Mouse (Mus musculus) layer of hippocampus, adult 18-20 months (tissue): Measurements from ENCODE around the gene Srgap1. TPM values are rescaled to one million over a fixed set of nuclear protein-coding genes. Genes with fewer than 3 reads are reported as not detected.

Experiments
- DNase-seq, 2 experiments: peaks; one replicate each; pipeline ENCODE4 v3.0.0; 2022; ENCODE audit warnings: low spot score in 2 of 2
- total RNA-seq, 2 experiments: library from RNA; stranded (reverse); gene quantifications; 2 replicates each; pipeline ENCODE4 v1.2.3; 2021

Srgap1 gene
- total RNA-seq, 2 experiments from 2014 or later = 9.5 to 11.1 TPM

DNA sequence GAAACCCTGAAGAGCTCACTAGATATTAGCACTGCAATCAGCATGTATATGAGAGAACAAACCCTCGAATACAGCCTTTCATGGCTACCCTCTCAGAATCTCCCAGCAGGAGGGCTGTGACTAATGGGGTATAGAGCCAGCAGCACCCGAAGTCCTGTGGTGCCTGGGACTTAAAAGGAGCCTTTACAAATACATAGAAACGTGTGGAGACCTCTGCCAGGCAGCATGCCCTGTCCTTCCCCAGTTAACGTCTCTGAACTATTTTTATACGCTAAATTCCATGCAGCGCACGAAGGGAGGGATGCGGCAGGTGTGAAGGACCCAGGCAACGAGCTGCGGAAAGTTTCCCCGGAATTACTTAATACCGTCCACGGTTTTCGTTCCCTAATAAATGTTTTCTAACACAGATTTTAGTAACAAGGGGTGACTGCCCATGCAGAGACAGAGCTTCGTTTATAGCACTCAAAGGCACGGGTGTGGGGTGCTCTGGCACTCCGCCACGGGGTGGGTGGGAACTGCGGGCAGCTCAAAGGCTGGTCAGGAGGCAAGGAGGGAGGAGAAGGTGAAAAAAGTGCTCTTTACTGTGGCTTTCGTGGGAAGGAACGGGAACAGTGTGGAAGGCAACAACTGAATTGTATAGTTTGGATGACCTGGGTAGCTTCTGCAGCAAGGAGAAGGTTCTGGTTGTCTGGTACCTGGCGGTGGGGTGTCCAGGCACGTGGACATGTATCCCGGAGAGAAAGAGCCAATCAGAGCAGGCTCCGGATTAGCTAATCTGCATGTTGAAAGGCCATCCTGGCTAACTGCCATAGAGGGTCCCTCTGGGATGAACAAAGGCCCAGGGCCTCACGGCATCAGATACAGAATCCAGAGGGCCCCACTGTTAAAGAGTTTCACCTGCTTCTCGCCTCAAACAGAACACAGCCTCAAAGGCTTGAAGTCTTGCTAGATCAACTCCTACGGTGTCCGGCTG is 216.5 kb downstream of the Srgap1 start:
- no peak for DNase-seq

GRCm38 (mm10) chr10:121829800-121830303 is 217.3 kb downstream of the Srgap1 start:
- DNase-seq = no peak

DNA sequence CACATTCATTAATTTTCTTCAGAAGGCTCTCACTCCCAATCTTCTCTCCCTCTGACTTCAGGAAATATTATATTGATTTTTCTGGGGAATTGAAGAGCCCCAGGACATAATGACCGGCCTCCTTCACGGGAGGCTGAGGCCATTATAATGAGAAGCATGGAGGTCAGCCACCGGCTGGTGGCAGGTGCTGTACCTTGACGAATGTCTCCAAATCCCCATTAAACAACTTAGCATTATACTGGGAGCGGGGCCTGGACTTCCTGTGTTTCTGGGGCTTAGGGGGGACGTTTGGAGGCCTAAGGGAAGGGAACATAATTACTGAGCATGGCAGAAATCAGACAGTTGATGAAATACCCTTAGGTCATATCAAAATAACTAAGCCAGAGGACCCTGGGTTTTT is 218.1 kb downstream of the Srgap1 start:
- DNase-seq = no peak

- no peak for DNase-seq
Measured at GRCm38 (mm10) chr10:121822674-121823073, 224.4 kb downstream of the Srgap1 start.

DNA sequence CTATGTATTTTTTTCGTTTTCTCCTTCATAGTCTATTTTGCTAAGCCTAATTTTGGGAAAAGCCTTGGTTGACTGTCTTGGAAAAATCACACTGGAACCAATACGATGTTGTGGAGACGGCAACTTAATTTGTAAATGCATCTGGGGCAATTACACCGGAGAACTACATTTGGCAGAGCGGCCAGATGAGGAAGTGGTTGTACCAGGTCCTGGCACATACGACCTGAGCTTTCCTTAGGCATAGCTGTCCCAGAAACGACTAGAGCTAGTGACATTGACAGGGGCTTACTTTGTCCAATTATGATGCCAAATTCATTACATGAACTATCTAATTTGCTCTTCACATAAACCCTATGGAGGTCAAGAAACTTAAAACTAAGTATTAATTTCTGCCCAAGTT is 226.3 kb downstream of the Srgap1 start:
- DNase-seq = no peak

GRCm38 (mm10) chr10:121817983-121818382 is 229.1 kb downstream of the Srgap1 start:
- no peak for DNase-seq

GRCm38 (mm10) chr10:121807771-121808170 is 239.3 kb downstream of the Srgap1 start:
- no peak for DNase-seq

GRCm38 (mm10) chr10:121806806-121807205 is 240.3 kb downstream of the Srgap1 start:
- DNase-seq = no peak

- no peak for DNase-seq
Measured at GRCm38 (mm10) chr10:121805933-121806341, 241.2 kb downstream of the Srgap1 start.

DNA sequence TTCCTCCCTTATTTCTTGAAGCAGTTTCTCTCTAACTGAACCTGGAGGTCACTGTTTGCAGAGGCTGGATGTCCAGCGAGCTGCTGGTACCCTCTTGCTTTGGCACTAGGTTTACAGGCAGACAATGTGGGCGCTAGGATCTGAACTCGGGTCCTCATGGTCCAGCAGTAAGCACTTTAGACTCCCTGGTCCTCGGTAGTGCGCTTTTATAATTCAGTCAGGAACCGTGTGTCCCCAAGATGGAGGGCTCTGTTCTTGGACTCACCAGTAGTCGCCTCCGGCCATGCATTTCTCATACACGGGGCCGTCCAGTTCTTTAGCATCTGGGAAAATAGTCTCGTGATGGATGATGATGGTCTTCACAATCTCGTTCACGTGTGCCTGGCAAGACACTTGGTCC is 242.6 kb downstream of the Srgap1 start:
- no peak for DNase-seq

DNA sequence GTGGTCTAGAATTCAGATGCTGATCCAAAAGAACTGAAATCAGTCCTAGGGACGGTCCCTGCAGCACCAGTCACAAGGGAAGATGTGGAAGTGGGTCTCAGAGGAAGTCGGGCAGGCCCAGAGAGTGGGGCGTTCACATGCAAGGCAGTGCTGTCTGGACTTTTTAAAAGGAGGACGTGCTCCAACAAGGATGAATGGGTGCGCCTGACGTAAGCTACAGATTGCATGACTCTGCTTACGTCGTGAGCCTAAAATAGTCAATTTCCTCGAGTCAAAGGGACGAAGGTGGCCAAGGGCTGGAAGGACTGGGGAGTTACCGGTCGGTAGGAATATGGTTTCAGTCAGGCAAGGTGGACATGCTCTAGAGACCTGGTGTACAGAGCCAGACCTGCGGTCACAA is 247.1 kb downstream of the Srgap1 start:
- peak in 1 of 2 experiments; percentile 1 for DNase-seq

DNA sequence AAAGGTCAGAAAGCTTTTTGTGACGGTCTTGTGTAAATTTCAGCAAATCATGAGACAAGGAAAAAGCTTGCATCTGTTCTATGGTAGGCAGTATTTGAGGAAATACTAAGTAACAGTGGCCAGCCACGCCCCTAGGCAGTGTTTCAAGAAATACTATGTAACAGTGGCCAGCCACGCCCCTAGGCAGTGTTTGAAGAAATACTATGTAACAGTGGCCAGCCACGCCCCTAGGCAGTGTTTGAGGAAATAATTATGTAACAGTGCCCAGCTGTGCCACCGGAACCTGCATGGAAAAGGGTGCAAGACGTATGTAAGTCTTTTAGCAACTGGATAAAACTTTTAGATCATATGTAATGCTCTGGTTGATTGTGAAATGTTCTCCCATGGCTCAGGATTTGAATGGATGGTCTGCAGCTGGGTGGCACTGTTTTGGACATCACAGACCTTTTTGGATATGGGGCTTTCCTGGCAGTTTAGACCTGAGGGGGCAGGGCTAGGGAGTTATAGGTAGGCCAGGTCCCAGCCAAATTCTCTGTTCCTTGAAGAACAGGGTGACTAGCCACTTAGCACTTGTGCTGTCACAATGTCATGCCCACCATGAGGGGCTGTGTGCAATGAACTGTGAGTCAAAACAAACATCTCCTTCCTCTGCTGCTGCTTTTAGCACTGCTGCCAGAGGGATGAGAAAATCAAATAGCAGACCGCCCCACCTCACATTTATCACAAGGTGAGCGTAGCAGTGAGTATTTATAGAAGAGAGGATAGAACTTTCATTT is 250.9 kb downstream of the Srgap1 start:
- no peak for DNase-seq

DNA sequence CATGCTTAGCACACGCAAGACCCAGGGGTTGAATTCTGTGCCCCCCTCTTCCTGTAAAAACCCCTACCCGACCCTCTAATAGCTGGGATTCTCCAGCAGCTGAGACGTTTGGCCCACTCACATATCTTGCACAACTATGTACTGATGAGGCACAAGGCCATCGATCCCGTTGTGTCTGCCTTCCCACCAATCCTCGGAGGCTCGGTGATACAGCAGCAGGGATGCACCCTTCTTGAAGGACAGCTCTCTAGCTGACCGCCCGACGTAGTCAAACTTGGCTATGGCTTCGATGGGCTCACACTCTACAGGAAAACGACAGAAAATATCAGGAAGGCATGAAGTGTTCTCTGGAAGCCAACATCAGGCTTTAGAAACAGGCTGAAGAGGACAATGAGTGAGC is 252.6 kb downstream of the Srgap1 start:
- no peak for DNase-seq

- DNase-seq = no peak
Measured at GRCm38 (mm10) chr10:121792661-121793060, 254.5 kb downstream of the Srgap1 start.

GRCm38 (mm10) chr10:121790078-121790477 is 257.0 kb downstream of the Srgap1 start:
- DNase-seq = no peak

DNA sequence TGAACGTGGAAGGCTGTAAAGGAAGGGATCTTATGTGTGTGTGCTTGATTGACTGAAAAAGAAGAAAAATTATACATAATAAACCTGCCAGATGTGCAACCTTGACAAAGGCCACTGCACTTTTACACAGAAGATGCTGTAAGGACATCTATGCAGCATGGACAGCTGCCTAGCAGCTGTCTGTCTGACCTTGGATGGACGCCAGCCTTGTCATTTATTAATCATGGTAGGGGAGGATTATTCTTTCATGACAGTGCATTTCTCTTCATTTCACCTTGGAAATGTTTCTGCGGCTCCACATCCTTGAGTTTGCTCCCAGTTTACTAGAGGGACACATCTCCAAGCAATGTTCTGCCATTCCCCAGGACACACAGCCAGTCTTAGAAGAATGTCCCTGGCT is 258.6 kb downstream of the Srgap1 start:
- no peak for DNase-seq

GRCm38 (mm10) chr10:121781159-121781558 is 266.0 kb downstream of the Srgap1 start:
- DNase-seq = no peak

DNA sequence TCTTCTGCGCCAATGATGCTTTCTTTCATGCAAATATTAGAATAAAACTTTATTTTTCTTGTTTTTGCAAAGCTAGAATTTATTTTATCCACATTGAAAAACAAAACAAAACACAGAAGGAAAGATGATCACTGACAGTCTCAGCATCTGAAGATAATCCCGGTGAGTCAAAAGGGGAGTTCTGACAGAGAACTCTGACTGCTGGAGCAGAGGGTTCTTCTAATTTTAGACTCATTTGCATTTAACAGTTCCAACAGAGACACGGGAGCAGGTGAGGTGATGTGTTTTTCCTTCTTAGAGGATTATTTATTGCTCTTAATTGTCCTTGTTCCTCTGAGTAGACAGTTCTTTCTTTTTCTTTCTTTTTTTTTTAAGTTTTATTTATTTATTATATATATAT is 271.1 kb downstream of the Srgap1 start:
- no peak for DNase-seq

DNA sequence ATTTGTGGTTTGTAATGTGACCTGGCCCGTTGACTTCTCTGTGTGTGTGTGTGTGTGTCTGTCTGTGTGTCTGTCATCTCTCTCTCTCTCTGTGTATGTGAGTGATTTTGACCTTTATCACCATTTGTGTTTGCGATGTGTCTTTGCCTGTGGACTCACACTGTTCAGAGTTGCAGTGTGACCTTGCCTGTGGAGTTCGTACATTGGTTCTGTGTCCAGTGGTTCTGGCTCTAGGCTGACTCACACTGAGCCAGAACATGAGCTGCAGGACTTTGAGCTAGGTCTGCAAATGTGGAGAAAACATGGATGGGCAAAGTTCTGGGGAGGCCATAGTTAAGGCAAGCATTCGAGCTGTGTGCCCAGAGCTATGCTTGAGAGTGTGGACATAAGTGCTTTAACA is 273.3 kb downstream of the Srgap1 start:
- no peak for DNase-seq

DNA sequence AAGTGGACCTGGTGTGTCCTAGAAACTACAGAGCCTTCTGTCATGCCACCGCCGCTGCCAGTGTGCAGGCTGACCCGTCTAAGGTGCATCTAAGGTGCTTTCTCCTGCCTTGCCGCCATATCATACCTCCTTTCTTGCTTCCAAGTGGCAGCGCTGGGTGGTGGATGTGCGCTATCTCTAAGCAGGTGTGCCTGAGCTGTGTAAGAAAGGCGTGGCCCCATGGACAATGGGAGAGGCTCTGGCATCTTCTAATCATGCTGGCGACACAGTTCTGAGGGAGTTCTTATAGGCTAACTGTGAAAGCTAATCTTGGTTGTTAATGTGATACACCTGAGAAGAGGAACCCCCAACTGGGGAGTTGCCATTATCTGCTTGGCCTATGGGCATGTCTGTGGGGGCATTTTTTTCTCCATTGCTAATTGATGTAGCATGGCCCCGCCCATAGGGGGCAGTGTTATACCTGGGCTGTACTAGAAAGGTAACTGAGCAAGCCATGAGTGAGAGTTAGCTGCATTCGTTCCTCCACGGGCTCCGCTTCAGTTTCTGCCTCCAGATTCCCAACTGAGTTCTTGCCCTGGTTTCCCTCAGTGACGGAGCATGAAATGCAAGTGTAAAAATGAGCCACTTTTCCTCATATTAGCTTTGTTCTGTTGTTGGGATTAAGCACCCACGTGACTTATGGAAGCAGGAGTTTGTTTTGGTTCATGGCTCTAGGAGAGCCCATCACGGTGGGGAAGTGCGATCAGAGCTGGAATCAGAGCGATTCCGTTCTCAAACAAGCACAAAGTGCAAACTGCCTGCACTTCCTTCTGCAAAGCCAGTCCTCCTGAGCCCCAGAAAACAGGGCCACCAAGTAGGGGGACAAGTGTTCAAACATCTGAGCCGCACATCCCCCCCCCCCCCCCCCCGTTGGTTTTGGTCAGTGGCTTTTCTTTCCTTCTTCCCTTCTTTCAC is 276.2 kb downstream of the Srgap1 start:
- no peak for DNase-seq

DNA sequence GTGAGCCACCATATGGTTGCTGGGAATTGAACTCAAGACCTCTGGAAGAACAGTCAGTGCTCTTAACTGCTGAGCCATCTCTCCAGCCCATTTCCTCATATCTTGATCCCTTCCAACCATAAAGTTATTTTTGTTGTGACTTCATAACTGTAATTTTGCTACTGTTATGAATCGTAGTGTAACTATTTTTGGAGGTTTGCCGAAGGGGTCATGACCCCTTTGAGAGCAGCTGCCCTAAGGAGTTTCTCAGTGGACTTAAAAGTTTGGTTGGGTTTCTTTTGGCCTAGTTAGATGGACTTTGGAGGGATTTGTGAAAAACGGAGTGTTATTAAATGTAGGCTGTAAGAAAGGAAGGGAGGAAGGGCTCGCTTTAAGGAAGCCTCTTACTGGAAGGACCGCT is 277.4 kb downstream of the Srgap1 start:
- DNase-seq = no peak
